Mouse (Mus musculus): Measurements from ENCODE around the gene Htr7.

Gene Htr7

GRCm38 (mm10) chr19:36057231-36057811, at the start of gene Htr7:
Gene Htr7 (minus strand): TSS chr19:36057507.
- DNase-seq (ENCODE audit: low spot score) = peak; percentile 4

GRCm38 (mm10) chr19:36103909-36104308, 46.6 kb upstream of the Htr7 start:
- no peak for DNase-seq (ENCODE audit: low spot score)

GRCm38 (mm10) chr19:36098916-36099315, 41.6 kb upstream of the Htr7 start:
- no peak for DNase-seq (ENCODE audit: low spot score)

GRCm38 (mm10) chr19:36098265-36098664, 41.0 kb upstream of the Htr7 start:
- DNase-seq (ENCODE audit: low spot score) = no peak

- DNase-seq (ENCODE audit: low spot score) = no peak
These were observed 39.9 kb upstream of the Htr7 start for GRCm38 (mm10) chr19:36097194-36097593.

- DNase-seq (ENCODE audit: low spot score) = no peak
These were observed 33.5 kb upstream of the Htr7 start for GRCm38 (mm10) chr19:36090781-36091180.

GRCm38 (mm10) chr19:36083262-36084225, 26.2 kb upstream of the Htr7 start, which contains the start of gene Rpp30:
Gene Rpp30 (plus strand): TSS chr19:36083716.
- DNase-seq (ENCODE audit: low spot score) = peak; percentile 50

GRCm38 (mm10) chr19:36082606-36083261, 25.4 kb upstream of the Htr7 start:
- DNase-seq (ENCODE audit: low spot score) = no peak

GRCm38 (mm10) chr19:36062801-36063529, 5.7 kb upstream of the Htr7 start:
- DNase-seq (ENCODE audit: low spot score) = no peak

- no peak for DNase-seq (ENCODE audit: low spot score)
These were observed 645 bp downstream of the Htr7 start for GRCm38 (mm10) chr19:36056502-36057221.

- no peak for DNase-seq (ENCODE audit: low spot score)
These were observed 11.3 kb downstream of the Htr7 start for GRCm38 (mm10) chr19:36046046-36046445.

- DNase-seq (ENCODE audit: low spot score) = no peak
These were observed 42.5 kb downstream of the Htr7 start for GRCm38 (mm10) chr19:36014836-36015235.

GRCm38 (mm10) chr19:36006277-36006676, 51.0 kb downstream of the Htr7 start:
- no peak for DNase-seq (ENCODE audit: low spot score)

GRCm38 (mm10) chr19:36004961-36005360, 52.3 kb downstream of the Htr7 start:
- DNase-seq (ENCODE audit: low spot score) = no peak

- DNase-seq (ENCODE audit: low spot score) = no peak
These were observed 54.5 kb downstream of the Htr7 start for GRCm38 (mm10) chr19:36002476-36003445.

- no peak for DNase-seq (ENCODE audit: low spot score)
These were observed 55.8 kb downstream of the Htr7 start for GRCm38 (mm10) chr19:36001512-36001911.

- no peak for DNase-seq (ENCODE audit: low spot score)
These were observed 56.4 kb downstream of the Htr7 start for GRCm38 (mm10) chr19:36000955-36001354.

GRCm38 (mm10) chr19:35997384-35997783, 59.9 kb downstream of the Htr7 start:
- DNase-seq (ENCODE audit: low spot score) = no peak

- no peak for DNase-seq (ENCODE audit: low spot score)
These were observed 69.8 kb downstream of the Htr7 start for GRCm38 (mm10) chr19:35987461-35987860.

- no peak for DNase-seq (ENCODE audit: low spot score)
These were observed 82.6 kb downstream of the Htr7 start for GRCm38 (mm10) chr19:35974681-35975080.

Data from ovary, postnatal 10 days (tissue).